Mouse (Mus musculus) liver, embryonic 14.5 days (tissue): ENCODE measurements around the gene Pttg1. TPM values are rescaled to one million over a fixed set of nuclear protein-coding genes. Genes with fewer than 3 reads are reported as not detected.

Experiments used
- ATAC-seq: fragments of 200-750 bp; cut with Nextera tagmentation; 2 replicates; pipeline ENCODE4 v1.8.0; 2017; ENCODE audit warnings: moderate number of reproducible peaks, mild to moderate bottlenecking, moderate library complexity; ENCODE audit not compliant: insufficient read depth
- DNase-seq, 3 experiments: peaks; one replicate each; pipeline ENCODE4 v3.0.0-alpha.2; 2012 to 2013; ENCODE audit warnings: low read depth in 3 of 3, low spot score in 3 of 3
- H3K27ac ChIP-seq: fragments of 300-500 bp; sonication (generic); 2 replicates; pipeline ENCODE4 v1.5.1; 2014; ENCODE audit warnings: moderate library complexity, mild to moderate bottlenecking, control low read depth, inconsistent platforms
- H3K27me3 ChIP-seq: fragments of 300-500 bp; sonication (generic); 2 replicates; pipeline ENCODE4 v1.6.1; 2014; ENCODE audit warnings: mild to moderate bottlenecking, low read length, moderate library complexity; ENCODE audit not compliant: control insufficient read depth, insufficient read depth
- H3K36me3 ChIP-seq: fragments of 300-500 bp; sonication (generic); replicated peaks from 2 replicates; pipeline ENCODE4 v1.6.1; 2014; ENCODE audit warnings: low read depth; ENCODE audit not compliant: control insufficient read depth, insufficient read depth
- H3K4me1 ChIP-seq, 2 experiments: fragments of 200-500 bp in 1 of 2; fragments of 300-500 bp in 1 of 2; sonication (generic) in 1 of 2; replicated peaks; 2 replicates each; pipeline ENCODE4 v1.6.1; 2012 to 2014; ENCODE audit warnings: antibody characterized with exemption in 1 of 2, inconsistent platforms in 1 of 2, low read length in 1 of 2; ENCODE audit not compliant: control insufficient read depth in 2 of 2, insufficient read depth in 2 of 2
- H3K4me2 ChIP-seq: fragments of 300-500 bp; sonication (generic); 2 replicates; pipeline ENCODE4 v1.6.1; 2014; ENCODE audit warnings: low read depth, mild to moderate bottlenecking, control low read depth, moderate library complexity
- H3K4me3 ChIP-seq, 2 experiments: fragments of 200-500 bp in 1 of 2; fragments of 300-500 bp in 1 of 2; sonication (generic) in 1 of 2; 2 replicates each; pipeline ENCODE4 v1.5.1; 2012 to 2014; ENCODE audit warnings: low read depth in 2 of 2, low read length in 2 of 2, mild to moderate bottlenecking in 2 of 2, control low read depth in 1 of 2, inconsistent platforms in 1 of 2, moderate library complexity in 1 of 2; ENCODE audit not compliant: insufficient read depth in 1 of 2
- H3K9ac ChIP-seq: fragments of 300-500 bp; sonication (generic); replicated peaks from 2 replicates; pipeline ENCODE4 v1.6.1; 2014; ENCODE audit warnings: mild to moderate bottlenecking, control low read depth, moderate library complexity
- H3K9me3 ChIP-seq: fragments of 300-500 bp; sonication (generic); 2 replicates; pipeline ENCODE4 v1.6.1; 2016; ENCODE audit warnings: low read length, mixed read lengths; ENCODE audit not compliant: control insufficient read depth
- CTCF ChIP-seq: IDR thresholded peaks from 2 replicates; pipeline ENCODE4 v1.5.1; 2016; ENCODE audit warnings: antibody characterized with exemption, low read depth, control low read depth
- EP300 ChIP-seq: IDR thresholded peaks from 2 replicates; pipeline ENCODE4 v1.6.1; 2016; ENCODE audit warnings: antibody characterized with exemption, low read depth
- WGBS: fragments of 180-500 bp; shearing (Covaris S2); extraction: QIAGEN DNeasy Blood & Tissue Kit; methylation state at CpG from one replicate; pipeline ENCODE4 v1.1.7; 2014; ENCODE audit not compliant: insufficient replicate concordance; 5-methylcytosine and 5-hydroxymethylcytosine counted together
- polyA plus RNA-seq, 2 experiments: library from polyadenylated mRNA; depleted of rRNA in 1 of 2; stranded (reverse) in 1 of 2; unstranded in 1 of 2; fragments of >200 nt; fragmentation: Nextera tagmentation in 1 of 2; extraction: Ambion mirVana in 1 of 2; gene quantifications; 2 replicates each; pipeline versions ENCODE4 v1.2.1 to v1.2.3; 2012 to 2014

Gene Pttg1
- polyA plus RNA-seq, 2 experiments = 35.0 to 58.2 TPM

DNA sequence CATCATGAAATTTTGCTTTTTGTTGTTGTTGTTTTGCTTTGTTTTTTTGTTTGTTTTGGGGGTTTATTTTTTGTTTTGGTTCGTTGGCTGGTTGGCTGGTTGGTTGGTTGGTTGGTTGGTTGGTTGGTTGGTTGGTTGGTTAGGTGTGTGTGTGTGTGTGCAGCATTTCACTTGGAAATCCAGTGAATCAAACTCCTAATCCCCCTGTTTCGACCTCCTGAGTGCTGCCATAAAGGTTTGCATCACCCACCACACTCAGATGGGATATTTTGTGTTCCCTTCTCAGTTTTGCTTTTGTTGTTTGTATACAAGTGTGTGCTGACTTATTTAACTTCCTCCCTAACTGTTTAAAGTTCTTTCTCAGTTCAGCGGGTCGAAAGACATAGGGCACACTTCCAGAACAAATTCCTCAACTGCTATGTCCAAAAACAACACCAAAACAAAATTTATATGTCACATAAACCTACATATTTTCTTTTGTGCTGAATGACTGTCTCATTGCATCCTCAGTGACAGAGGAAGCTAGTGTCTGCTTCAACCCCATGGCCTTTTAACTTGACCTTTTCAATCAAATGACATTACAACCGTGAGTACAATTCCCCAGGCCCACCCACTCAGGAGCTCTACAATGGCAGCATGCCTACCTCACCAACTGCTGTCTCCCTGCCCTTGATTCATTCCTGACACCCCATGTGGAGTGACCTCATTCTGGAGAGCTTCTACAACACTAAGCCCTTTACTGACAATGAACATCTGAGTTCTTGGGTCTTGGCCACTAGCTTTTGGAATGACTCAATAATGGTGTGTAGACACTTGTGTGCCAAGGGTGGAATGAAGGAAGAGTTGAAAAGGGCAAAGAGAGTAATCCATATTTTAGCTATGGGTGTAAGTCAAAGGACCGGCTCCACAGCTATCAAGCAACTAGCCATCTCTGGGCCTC lies 45.1 kb upstream of the Pttg1 start:
- H3K4me3 ChIP-seq = no peak overlapping the region
- no peak overlapping the region for H3K9ac ChIP-seq
- no peak overlapping the region for H3K4me2 ChIP-seq
- TF ChIP-seq EP300 = no peak
- TF ChIP-seq CTCF = no peak
- no peaks in the 10 kb centered on the region for H3K27me3 ChIP-seq
- no peaks in the 10 kb centered on the region for H3K4me1 ChIP-seq
- no peaks in the 10 kb centered on the region for H3K36me3 ChIP-seq
- H3K27ac ChIP-seq = no peak overlapping the region
- 54% methylated on average over 6 of the region's 6 CpGs for WGBS
- no peaks in the 10 kb centered on the region for H3K9me3 ChIP-seq
- no peak for ATAC-seq
- DNase-seq = no peak

DNA sequence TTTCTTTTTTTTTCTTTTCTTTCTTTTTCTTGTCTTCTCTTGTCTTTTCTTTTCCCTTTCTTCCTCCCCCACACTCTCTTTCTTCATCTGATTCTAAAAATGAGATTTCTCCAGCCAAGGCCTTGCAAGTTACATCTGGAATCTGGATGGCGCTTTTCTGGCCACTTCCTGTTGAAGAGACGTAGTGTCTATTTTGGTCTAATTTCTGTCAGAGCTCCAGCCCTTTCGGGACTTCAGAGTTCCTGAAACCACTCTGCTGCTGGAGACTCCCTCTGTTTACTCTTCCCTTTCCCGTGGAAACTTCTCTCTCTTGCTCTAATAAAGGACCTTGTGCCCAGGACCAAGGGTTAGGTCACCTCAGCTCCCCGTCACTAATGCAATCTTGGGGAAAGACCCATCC lies 44.1 kb upstream of the Pttg1 start:
- H3K36me3 ChIP-seq = no peaks in the 10 kb centered on the region
- no peak for ATAC-seq
- no peak overlapping the region for H3K4me3 ChIP-seq
- no peak for DNase-seq
- no peaks in the 10 kb centered on the region for H3K9me3 ChIP-seq
- H3K4me2 ChIP-seq = no peak overlapping the region
- no peak overlapping the region for H3K9ac ChIP-seq
- TF ChIP-seq EP300 (no peak), CTCF (no peak)
- H3K27me3 ChIP-seq = no peaks in the 10 kb centered on the region
- no peaks in the 10 kb centered on the region for H3K4me1 ChIP-seq
- H3K27ac ChIP-seq = no peak overlapping the region
- 19% methylated on average over 5 of the region's 5 CpGs for WGBS

- DNase-seq = no peak
- 79% methylated on average over 25 of the region's 25 CpGs for WGBS
- ATAC-seq = no peak
Observed at GRCm38 (mm10) chr11:43463204-43463603, 37.2 kb upstream of the Pttg1 start.

GRCm38 (mm10) chr11:43452266-43452665 lies 26.2 kb upstream of the Pttg1 start:
- ATAC-seq = no peak
- WGBS = 50% methylated on average over 2 of the region's 2 CpGs
- no peak for DNase-seq
- Histone ChIP-seq H3K9me3 (no peaks in the 10 kb centered on the region), H3K36me3 (0 out of 2 replicates have a peak, but pooled peaks cover 1% of the 10 kb centered on the region), H3K27ac (no peak overlapping the region), H3K27me3 (no peaks in the 10 kb centered on the region), H3K4me2 (no peak overlapping the region), H3K4me3 (no peak overlapping the region), H3K9ac (no peak overlapping the region), H3K4me1 (no peaks in the 10 kb centered on the region)
- TF ChIP-seq CTCF = peak; percentile 6; the same call in 1 of the 2 replicates
- TF ChIP-seq EP300 = no peak

More at GRCm38 (mm10) chr11:43463204-43463603, 37.2 kb upstream of the Pttg1 start:
- Histone ChIP-seq H3K4me1 (no peaks in the 10 kb centered on the region), H3K9ac (no peak overlapping the region), H3K36me3 (no peaks in the 10 kb centered on the region), H3K4me2 (no peak overlapping the region), H3K27me3 (no peaks in the 10 kb centered on the region), H3K27ac (no peak overlapping the region), H3K9me3 (no peaks in the 10 kb centered on the region), H3K4me3 (no peak overlapping the region)
- no peak for TF ChIP-seq CTCF
- TF ChIP-seq EP300 = no peak

GRCm38 (mm10) chr11:43451322-43451721 lies 25.3 kb upstream of the Pttg1 start:
- Histone ChIP-seq H3K27ac (no peak overlapping the region), H3K9ac (no peak overlapping the region), H3K9me3 (no peaks in the 10 kb centered on the region), H3K27me3 (no peaks in the 10 kb centered on the region), H3K4me2 (no peak overlapping the region), H3K36me3 (peaks cover 7% of the 10 kb centered on the region; the same call in 1 of the 2 replicates), H3K4me1 (no peaks in the 10 kb centered on the region), H3K4me3 (no peak overlapping the region)
- ATAC-seq (no peak), DNase-seq (no peak)
- WGBS = 29% methylated on average over 4 of the region's 4 CpGs
- no peak for TF ChIP-seq CTCF
- TF ChIP-seq EP300 = no peak
